In the genomic region with DNA sequence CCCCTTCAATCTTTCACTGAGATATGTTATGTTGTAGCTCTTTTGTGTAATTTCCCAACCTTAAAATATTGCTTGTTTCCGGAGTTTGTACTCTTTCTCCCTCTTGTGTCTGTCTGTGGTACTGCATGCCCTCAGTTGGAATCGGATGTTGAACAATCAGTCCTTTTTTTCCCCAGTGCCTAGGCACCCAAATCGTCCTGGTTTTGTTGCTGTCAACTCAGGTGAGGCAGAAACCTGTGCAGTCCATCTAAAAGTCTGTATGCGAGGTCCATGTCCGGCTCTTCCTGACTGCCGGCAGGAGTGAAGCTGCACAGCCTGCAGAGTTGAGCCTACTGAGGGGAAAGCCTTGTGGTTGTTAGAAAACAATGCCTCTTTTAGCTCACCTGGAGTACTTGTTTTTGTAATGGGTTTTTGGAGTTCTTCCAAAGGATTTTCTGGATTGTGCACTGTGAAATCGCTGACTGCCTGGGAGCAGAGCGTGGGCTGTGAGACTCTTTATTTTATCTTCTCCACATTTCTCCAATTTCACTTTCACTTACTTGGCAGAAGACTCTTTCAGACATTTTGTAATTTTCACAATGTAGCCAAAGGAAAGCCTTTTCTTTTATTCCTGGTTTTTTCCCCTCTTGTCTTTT, we compare ENCODE assay signal across 9 mouse cellular contexts. TPM values are rescaled to one million over a fixed set of nuclear protein-coding genes. Genes with fewer than 3 reads are reported as not detected.
DNase-seq lines count a peak whose midpoint lies in the region; ATAC-seq lines count a peak whose summit lies in the region.
"Had no signal": no experiment of that assay in that cellular context is flagged by ENCODE, and none has a peak within 500 bp of the region (broad histone marks: within the 10 kb centered on the region; RNA-seq: fewer than 3 reads in every experiment).

No protein-coding gene starts in this region.

- peaks cover 27% of the 10 kb centered on the region for H3K36me3 ChIP-seq in hindbrain, embryonic 14.5 days (replicated peaks; ENCODE audit: control insufficient read depth, insufficient read depth)
- peaks cover 23% of the 10 kb centered on the region for H3K36me3 ChIP-seq in hindbrain, embryonic 13.5 days

- H3K27me3 ChIP-seq in hindbrain, embryonic 14.5 days (ENCODE audit: control insufficient read depth, insufficient read depth, low read length): no peaks in the 10 kb centered on the region
- H3K27me3 ChIP-seq in hindbrain, embryonic 13.5 days: no peaks in the 10 kb centered on the region
- H3K27me3 ChIP-seq: embryonic facial prominence, embryonic 13.5 days had no signal

- no peaks in the 10 kb centered on the region for H3K9me3 ChIP-seq in hindbrain, embryonic 14.5 days (ENCODE audit: control insufficient read depth, low read length)
- no peaks in the 10 kb centered on the region for H3K9me3 ChIP-seq in hindbrain, embryonic 13.5 days
- H3K9me3 ChIP-seq: embryonic facial prominence, embryonic 13.5 days had no signal

- no peak for ATAC-seq in hindbrain, embryonic 14.5 days (ENCODE audit: low FRiP score)
- ATAC-seq in hindbrain, embryonic 13.5 days (ENCODE audit: low FRiP score): no peak
- ATAC-seq in monocyte, adult 5-6 weeks (replicated peaks; ENCODE audit: insufficient number of reproducible peaks, low FRiP score, low TSS enrichment, poor library complexity, severe bottlenecking): peak; percentile 84

- 67% methylated on average over 8 of the region's 8 CpGs for WGBS in hindbrain, embryonic 14.5 days
- 64% methylated on average over 8 of the region's 8 CpGs for WGBS in hindbrain, embryonic 13.5 days

- no peak overlapping the region for H3K27ac ChIP-seq in hindbrain, embryonic 14.5 days
- no peak overlapping the region for H3K27ac ChIP-seq in hindbrain, embryonic 13.5 days
- H3K27ac ChIP-seq: embryonic facial prominence, embryonic 13.5 days had no signal

- peak; percentile 79 for DNase-seq in hindbrain, embryonic 14.5 days (ENCODE audit: low spot score)
- peak; percentile 88 for DNase-seq in adipocyte (ENCODE audit: low spot score)
- peak; percentile 24 to 72 for DNase-seq in cerebellum, postnatal 4 days (ENCODE audit: low spot score in 2 of 2)
- peak; percentile 12 to 66 for DNase-seq in heart, adult 9 months (ENCODE audit: low spot score in 2 of 2)
- peak; percentile 66 to 79 for DNase-seq in left cerebral cortex, adult 18-20 months (ENCODE audit: low spot score in 2 of 2)
- peak; percentile 40 for DNase-seq in telencephalon, adult 2 months (ENCODE audit: low read depth, low spot score)

- H3K9ac ChIP-seq in hindbrain, embryonic 14.5 days: no peak overlapping the region
- no peak overlapping the region for H3K9ac ChIP-seq in hindbrain, embryonic 13.5 days
- H3K9ac ChIP-seq: embryonic facial prominence, embryonic 13.5 days had no signal

- no peak overlapping the region for H3K4me3 ChIP-seq in hindbrain, embryonic 14.5 days (replicated peaks; ENCODE audit: low read length)
- H3K4me3 ChIP-seq in hindbrain, embryonic 13.5 days: no peak overlapping the region
- H3K4me3 ChIP-seq: embryonic facial prominence, embryonic 13.5 days had no signal

- no peaks in the 10 kb centered on the region for H3K4me1 ChIP-seq in hindbrain, embryonic 14.5 days (replicated peaks; ENCODE audit: control insufficient read depth, insufficient read depth, low read length)
- H3K4me1 ChIP-seq in hindbrain, embryonic 13.5 days (replicated peaks): no peaks in the 10 kb centered on the region

- H3K4me2 ChIP-seq in hindbrain, embryonic 14.5 days (replicated peaks): no peak overlapping the region
- no peak overlapping the region for H3K4me2 ChIP-seq in hindbrain, embryonic 13.5 days
- H3K4me2 ChIP-seq: embryonic facial prominence, embryonic 13.5 days had no signal

RNA-seq across cellular contexts. Expression of a gene that starts 11.4 kb away (rescaled TPM):
- polyA plus RNA-seq in hindbrain, embryonic 14.5 days (2014; fragmentation: Nextera tagmentation; extraction: Ambion mirVana): 159 and 169 TPM in 2 replicates
- polyA plus RNA-seq in hindbrain, embryonic 13.5 days (2015; fragmentation: Nextera tagmentation; extraction: Ambion mirVana): 180 and 183 TPM in 2 replicates
- total RNA-seq in left cerebral cortex, adult 18-20 months (2021): 100 to 1,000 TPM; 138 to 149 TPM
- total RNA-seq in monocyte, adult 5-6 weeks (2017): 415 to 528 TPM (median 519 TPM) in 3 replicates
